Mouse (Mus musculus) spleen, adult 2 months (tissue): ENCODE measurements at regions not wholly inside any gene's neighbourhood (a gene's known extent, or its start where the extent isn't known, plus 50 kb on each side); places are given as distances from the start of the nearest gene placed in this dataset.

Experiments
- CTCF ChIP-seq: fragments of 200-500 bp; IDR thresholded peaks from 2 replicates; pipeline ENCODE4 v1.5.1; 2011; ENCODE audit warnings: mild to moderate bottlenecking, inconsistent platforms; ENCODE audit not compliant: insufficient read depth, insufficient read length, insufficient replicate concordance; ENCODE audit errors: extremely low read depth
- POLR2A ChIP-seq: fragments of 200-500 bp; IDR thresholded peaks from 2 replicates; pipeline ENCODE4 v1.6.1; 2011; ENCODE audit warnings: low read depth, low read length, inconsistent platforms

DNA sequence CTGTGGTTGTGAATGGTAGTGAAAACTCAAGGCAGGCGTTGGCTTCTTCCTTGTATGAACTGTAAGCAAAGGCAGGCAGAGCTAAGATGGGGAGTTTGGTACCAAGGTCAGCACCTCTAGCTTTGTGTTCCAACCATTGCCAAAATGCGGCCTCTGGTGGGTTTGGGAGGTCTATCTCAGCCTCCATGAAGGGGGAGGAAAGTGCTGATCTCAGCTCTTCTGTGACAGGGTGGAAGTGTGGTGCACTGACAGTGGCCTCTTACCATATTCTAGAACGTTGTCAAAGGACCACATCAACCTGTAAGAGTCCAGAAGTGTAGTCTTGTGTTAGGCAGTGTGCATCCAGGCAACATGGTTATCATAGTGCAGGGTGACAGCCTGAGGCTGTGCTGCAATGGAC is 123.6 kb upstream of the Ngf start:
- TF ChIP-seq POLR2A: no peak
- TF ChIP-seq CTCF: no peak
